Mouse (Mus musculus): ENCODE measurements at regions not wholly inside any gene's neighbourhood (a gene's known extent, or its start where the extent isn't known, plus 50 kb on each side); places are given as distances from the start of the nearest gene placed in this dataset.

DNA sequence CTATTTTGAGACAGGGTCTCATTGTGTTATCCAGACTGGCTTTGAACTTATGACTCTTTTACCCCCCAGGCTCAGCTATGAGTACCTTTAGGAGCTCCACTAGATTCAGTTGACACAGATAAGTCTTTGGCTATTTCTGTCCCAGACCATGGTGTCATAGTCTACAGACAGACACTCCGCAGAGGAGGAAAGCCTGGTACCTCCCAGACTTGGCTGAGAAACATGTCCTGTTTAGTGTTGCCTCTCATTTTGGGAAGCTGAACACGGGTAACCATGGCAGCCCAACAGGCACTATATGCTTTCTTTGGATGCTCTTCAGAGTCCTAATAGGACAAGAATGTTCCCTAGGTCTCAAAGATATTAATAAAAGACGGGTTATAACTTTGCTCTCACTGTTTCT, 429.0 kb downstream of the Matn1 start:
- WGBS, result 42% methylated on average over 3 of the region's 3 CpGs
- no peak overlapping the region for H3K27ac ChIP-seq (replicated peaks)
- no peak for ATAC-seq (ENCODE audit: extremely low read depth, insufficient number of reproducible peaks, low FRiP score, low TSS enrichment)

DNA sequence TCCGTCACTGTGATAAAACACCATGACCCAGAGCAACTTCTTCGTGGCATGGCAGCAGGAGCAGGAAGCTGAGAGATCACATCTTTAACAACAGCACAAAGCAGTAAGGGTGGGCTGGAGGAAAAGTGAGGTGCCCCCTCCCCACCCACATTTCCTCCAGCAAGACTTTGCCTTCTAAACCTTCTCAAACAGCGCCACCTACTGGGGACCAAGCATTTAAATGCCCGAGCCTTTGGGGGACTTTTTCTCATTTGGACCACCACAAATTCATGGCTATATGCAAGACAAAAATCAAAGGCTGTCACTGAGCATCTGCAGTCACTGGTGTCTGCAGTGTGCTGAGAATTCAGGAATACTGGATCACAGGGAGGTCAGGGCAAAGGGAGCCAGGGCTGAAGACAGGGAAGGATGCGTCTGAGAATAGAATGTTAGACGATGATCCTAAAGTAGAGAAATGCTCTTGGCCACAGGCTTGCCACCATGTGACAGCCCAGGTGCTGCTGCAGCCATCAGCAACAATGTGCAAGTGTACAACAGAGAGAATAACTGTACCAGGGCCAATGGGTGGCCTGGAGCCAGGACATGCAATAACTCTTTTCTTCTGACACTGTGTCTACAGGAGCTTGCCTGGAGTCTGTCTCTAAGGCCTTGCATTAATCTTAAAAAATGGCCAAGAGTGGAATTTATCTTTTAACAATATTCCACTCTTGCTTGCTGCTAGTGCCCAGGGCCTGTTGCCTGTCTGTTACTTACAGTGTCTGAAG, 430.5 kb downstream of the Matn1 start:
- no peak for ATAC-seq (ENCODE audit: extremely low read depth, insufficient number of reproducible peaks, low FRiP score, low TSS enrichment)
- peaks cover 4% of the 10 kb centered on the region; the same call in 1 of the 2 replicates for H3K27me3 ChIP-seq (replicated peaks)
- no peaks in the 10 kb centered on the region for H3K9me3 ChIP-seq
- H3K36me3 ChIP-seq, result no peaks in the 10 kb centered on the region
- 80% methylated on average over 6 of the region's 6 CpGs for WGBS
- no peak overlapping the region for H3K9ac ChIP-seq
- H3K27ac ChIP-seq (replicated peaks), result no peak overlapping the region
- peaks cover 49% of the 10 kb centered on the region for H3K4me1 ChIP-seq
- no peak overlapping the region for H3K4me2 ChIP-seq
- H3K4me3 ChIP-seq, result no peak overlapping the region

More for the DNA sequence above, 429.0 kb downstream of the Matn1 start:
- Histone ChIP-seq H3K4me3 (no peak overlapping the region), H3K4me1 (peaks cover 38% of the 10 kb centered on the region), H3K36me3 (no peaks in the 10 kb centered on the region), H3K9ac (no peak overlapping the region), H3K9me3 (no peaks in the 10 kb centered on the region), H3K4me2 (no peak overlapping the region), H3K27me3 (replicated peaks) (peaks cover 4% of the 10 kb centered on the region; the same call in 1 of the 2 replicates)

DNA sequence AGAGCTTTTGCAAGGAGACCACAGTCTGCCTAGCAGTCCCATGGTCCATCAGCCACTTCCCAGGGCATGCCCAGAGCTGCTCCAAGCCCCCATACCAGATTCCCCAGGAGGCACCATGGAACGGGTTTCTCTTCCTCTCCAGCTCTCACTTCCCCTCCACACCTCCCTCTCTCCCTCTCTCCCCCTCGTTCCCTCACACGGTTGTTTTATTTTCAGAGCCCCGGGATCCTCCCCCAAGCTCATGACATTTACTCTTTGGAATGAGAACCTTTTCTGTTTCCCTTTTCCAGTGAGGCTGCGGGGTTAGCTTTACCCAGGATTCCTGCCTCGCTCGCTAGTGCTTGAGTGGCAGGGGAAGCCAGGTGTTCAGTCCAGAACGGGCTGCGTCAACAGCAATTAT, 436.9 kb downstream of the Matn1 start:
- Histone ChIP-seq H3K27me3 (replicated peaks) (no peaks in the 10 kb centered on the region), H3K9me3 (no peaks in the 10 kb centered on the region), H3K27ac (replicated peaks) (peak overlapping the region; percentile 80), H3K4me2 (peak overlapping the region; percentile 36), H3K4me3 (no peak overlapping the region), H3K4me1 (peaks cover 57% of the 10 kb centered on the region), H3K9ac (peak overlapping the region; percentile 19; the same call in 1 of the 2 replicates), H3K36me3 (no peaks in the 10 kb centered on the region)
- 29% methylated on average over 9 of the region's 9 CpGs for WGBS
- ATAC-seq (ENCODE audit: extremely low read depth, insufficient number of reproducible peaks, low FRiP score, low TSS enrichment), result no peak; the same call in 1 of the 2 replicates

DNA sequence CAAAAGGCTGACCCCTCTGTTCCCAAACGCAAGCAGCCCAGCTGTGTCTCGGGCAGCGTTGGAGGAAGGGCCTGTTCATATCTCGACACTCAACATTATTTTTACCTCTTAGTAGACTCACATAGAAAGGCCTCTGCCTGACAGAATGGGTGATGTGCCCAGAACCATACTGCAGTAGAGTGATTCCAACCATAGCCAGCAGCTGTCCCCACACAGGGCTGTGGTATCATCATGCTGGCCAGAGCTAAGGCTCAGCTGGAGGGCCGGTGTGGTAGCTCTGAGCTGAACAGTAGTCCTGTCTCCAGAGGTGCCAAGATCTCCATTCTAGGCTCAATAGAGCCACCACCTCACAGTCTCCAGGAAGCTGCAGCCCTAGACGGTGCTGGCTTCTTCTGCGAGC, 437.3 kb downstream of the Matn1 start:
- H3K4me2 ChIP-seq, result peak overlapping the region; percentile 36
- H3K27ac ChIP-seq (replicated peaks), result peak overlapping the region; percentile 80

DNA sequence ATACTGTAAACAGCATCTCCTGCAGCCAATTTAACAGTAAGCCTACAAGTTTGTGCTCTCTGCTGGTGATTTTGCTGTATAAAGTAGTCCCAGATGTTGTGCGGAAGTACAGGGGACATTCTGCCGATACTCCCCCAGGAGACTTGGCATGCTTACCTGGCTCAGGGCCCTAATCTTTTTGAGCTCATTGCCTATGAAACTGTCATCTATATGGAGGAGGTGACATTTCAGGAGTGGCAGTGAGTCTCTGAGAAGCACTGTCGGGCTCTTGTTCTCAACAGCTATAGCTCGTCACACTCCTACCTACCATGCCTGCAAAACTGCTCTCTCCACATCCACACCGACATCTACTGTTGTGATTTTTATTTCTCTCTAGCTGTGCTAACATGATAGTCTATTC, 439.7 kb downstream of the Matn1 start:
- H3K4me3 ChIP-seq, result no peak overlapping the region
- ATAC-seq (ENCODE audit: extremely low read depth, insufficient number of reproducible peaks, low FRiP score, low TSS enrichment), result no peak
- H3K4me2 ChIP-seq, result no peak overlapping the region
- no peaks in the 10 kb centered on the region for H3K9me3 ChIP-seq
- H3K27ac ChIP-seq (replicated peaks), result no peak overlapping the region
- peaks cover 42% of the 10 kb centered on the region for H3K4me1 ChIP-seq
- WGBS, result 64% methylated on average over 5 of the region's 5 CpGs
- no peaks in the 10 kb centered on the region for H3K36me3 ChIP-seq
- H3K27me3 ChIP-seq (replicated peaks), result no peaks in the 10 kb centered on the region
- H3K9ac ChIP-seq, result no peak overlapping the region

More for the DNA sequence above, 437.3 kb downstream of the Matn1 start:
- ATAC-seq (ENCODE audit: extremely low read depth, insufficient number of reproducible peaks, low FRiP score, low TSS enrichment), result no peak
- Histone ChIP-seq H3K4me1 (peaks cover 57% of the 10 kb centered on the region), H3K9ac (0 out of 2 replicates have a peak overlapping the region, but pooled peaks have one; percentile 19), H3K9me3 (no peaks in the 10 kb centered on the region), H3K4me3 (no peak overlapping the region), H3K27me3 (replicated peaks) (no peaks in the 10 kb centered on the region), H3K36me3 (no peaks in the 10 kb centered on the region)
- 55% methylated on average over 7 of the region's 7 CpGs for WGBS

DNA sequence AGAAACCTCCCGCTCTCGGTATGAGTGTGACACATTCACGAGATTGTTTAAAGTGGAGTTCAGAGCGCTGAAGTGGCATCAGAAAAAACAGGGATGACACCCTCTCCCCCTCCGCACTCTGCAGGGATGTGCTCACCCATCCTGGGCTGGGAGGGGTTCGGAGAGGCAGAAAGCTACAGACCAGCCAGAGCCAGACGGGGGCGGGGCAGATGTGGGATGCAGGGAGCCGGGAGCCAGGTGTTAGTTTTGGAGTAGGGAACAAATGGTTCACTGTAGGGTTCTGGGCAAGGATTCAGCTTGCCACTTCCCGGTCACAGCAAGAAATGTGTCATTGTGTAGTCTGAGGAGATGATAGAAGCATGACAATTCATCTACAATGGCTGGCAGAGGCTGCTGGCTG, 442.8 kb downstream of the Matn1 start:
- no peaks in the 10 kb centered on the region for H3K9me3 ChIP-seq
- WGBS, result 58% methylated on average over 10 of the region's 10 CpGs
- no peaks in the 10 kb centered on the region for H3K27me3 ChIP-seq (replicated peaks)
- no peak overlapping the region for H3K27ac ChIP-seq (replicated peaks)
- peaks cover 13% of the 10 kb centered on the region for H3K4me1 ChIP-seq
- H3K4me2 ChIP-seq, result no peak overlapping the region
- no peak overlapping the region for H3K4me3 ChIP-seq
- no peak for ATAC-seq (ENCODE audit: extremely low read depth, insufficient number of reproducible peaks, low FRiP score, low TSS enrichment)
- H3K36me3 ChIP-seq, result no peaks in the 10 kb centered on the region
- no peak overlapping the region for H3K9ac ChIP-seq

DNA sequence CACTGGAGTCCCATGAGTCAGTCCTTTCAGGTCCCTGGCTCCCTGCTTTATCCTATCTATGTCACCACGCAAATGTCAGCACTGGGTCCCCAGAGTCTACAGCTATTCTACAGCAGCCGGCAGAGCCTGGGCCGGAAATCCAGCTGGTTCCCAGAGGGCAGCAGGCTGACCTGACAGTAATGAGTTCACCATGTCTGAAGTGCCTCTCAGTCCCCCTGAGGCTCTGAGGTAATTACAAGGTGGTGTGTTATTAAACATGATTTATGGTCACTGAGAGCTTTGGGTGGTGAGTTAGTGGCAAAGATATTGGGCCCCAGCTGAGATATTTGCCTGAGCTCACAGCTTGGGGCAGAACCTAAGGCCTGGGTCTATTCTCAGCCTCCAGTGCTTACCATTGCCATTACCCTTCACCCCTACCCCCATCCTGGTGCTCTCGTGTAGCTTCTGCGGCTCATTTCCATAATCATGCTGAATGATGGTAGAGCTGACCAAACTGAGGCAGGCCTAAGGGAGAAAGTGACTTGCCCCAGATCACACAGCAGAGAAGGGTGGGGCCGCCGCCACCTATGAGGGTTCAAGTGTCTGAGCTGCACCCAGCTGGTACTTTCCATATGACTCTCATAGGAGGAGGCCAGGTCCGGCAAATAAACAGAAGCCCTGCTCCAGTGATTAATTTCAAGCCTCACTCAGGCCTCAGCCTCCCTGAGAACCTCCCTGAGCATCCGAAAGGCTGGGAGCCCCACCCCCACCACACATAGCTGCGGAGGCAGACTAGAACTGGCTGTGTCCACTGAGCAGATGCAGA, 446.8 kb downstream of the Ptpru start:
- H3K36me3 ChIP-seq, result no peaks in the 10 kb centered on the region
- no peaks in the 10 kb centered on the region; the same call in 1 of the 2 replicates for H3K27me3 ChIP-seq (replicated peaks)
- H3K27ac ChIP-seq (replicated peaks), result no peak overlapping the region
- 62% methylated on average over 10 of the region's 10 CpGs for WGBS
- ATAC-seq (ENCODE audit: extremely low read depth, insufficient number of reproducible peaks, low FRiP score, low TSS enrichment), result no peak
- H3K4me1 ChIP-seq, result peaks cover 7% of the 10 kb centered on the region
- no peak overlapping the region for H3K4me3 ChIP-seq
- no peaks in the 10 kb centered on the region for H3K9me3 ChIP-seq
- H3K4me2 ChIP-seq, result no peak overlapping the region
- no peak overlapping the region for H3K9ac ChIP-seq

DNA sequence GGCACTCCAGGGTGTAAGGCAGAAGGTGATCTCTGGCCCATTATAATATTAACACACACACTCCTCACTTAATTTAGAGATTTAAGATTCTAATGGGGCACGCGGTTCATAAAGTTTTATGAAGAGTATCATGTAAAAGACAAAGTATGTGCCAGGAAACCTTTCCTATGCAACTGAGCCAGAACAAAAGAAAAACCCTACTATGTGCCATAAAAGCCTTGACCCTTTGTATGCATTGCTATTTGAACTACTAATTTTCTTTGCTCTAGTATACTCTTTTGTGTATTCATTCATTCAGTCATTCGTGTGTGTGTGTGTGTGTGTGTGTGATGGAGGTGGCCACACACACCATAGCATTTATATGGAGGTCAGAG, 446.2 kb downstream of the Ptpru start:
- H3K4me1 ChIP-seq, result peaks cover 7% of the 10 kb centered on the region
- no peak for ATAC-seq (ENCODE audit: extremely low read depth, insufficient number of reproducible peaks, low FRiP score, low TSS enrichment)
- WGBS, result 88% methylated on average over 3 of the region's 3 CpGs
- no peaks in the 10 kb centered on the region for H3K9me3 ChIP-seq
- no peak overlapping the region for H3K27ac ChIP-seq (replicated peaks)
- H3K27me3 ChIP-seq (replicated peaks), result no peaks in the 10 kb centered on the region; the same call in 1 of the 2 replicates
- H3K4me3 ChIP-seq, result no peak overlapping the region
- no peak overlapping the region for H3K4me2 ChIP-seq
- H3K9ac ChIP-seq, result no peak overlapping the region
- H3K36me3 ChIP-seq, result no peaks in the 10 kb centered on the region

DNA sequence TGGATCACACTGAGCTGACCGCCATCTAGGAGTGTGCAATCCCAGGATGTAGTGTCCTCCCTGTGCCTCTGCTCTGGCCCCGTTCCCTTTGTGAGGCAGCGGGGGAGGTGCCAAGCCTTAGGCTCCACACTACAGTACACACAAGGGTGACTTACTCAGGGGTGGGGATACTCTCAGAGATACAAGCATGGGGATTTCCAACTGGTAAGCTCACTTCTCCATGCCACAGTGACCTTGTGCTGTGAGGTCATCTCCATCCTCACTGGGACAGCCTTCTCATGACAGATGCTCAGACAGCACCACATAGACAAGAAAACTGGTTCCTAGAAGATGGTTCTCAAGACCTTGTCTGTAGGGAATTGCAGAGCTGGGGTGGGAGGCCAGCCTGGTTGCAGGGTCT, 445.6 kb downstream of the Ptpru start:
- WGBS, result 63% methylated on average over 3 of the region's 3 CpGs
- no peak overlapping the region for H3K27ac ChIP-seq (replicated peaks)
- H3K4me2 ChIP-seq, result no peak overlapping the region
- H3K36me3 ChIP-seq, result no peaks in the 10 kb centered on the region
- H3K4me3 ChIP-seq, result no peak overlapping the region
- H3K9ac ChIP-seq, result no peak overlapping the region
- H3K9me3 ChIP-seq, result no peaks in the 10 kb centered on the region
- H3K27me3 ChIP-seq (replicated peaks), result no peaks in the 10 kb centered on the region; the same call in 1 of the 2 replicates
- ATAC-seq (ENCODE audit: extremely low read depth, insufficient number of reproducible peaks, low FRiP score, low TSS enrichment), result no peak
- H3K4me1 ChIP-seq, result peaks cover 7% of the 10 kb centered on the region

DNA sequence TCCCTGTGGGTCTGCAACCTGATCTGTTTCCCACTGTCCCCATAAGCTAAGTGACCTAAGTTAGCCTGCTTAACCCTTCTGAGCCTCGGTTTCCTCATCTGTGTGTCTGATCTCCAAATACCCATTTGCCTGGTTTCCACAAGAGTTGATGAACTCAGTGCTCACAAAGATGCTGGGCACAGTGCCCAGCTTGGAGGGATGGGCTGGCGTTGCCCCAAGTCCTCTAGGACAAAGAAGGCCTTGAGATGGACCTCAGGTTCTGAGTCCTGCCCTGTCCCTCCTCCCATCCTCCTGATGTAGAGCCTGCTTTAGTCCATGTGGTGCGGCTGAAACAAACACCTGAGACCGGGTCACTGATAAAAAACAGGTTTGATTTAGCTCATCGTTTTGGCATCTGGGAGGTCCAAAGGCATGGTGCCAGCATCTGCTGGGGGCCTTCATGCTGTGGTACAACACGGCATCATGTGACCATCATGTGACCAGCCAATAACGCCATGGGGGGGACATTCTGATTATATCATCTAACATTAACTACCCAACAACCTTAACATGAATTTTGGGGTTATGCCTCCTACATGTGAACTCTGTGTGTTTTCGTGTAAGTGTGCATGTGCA, 441.8 kb downstream of the Ptpru start:
- 74% methylated on average over 8 of the region's 8 CpGs for WGBS
- no peak for ATAC-seq (ENCODE audit: extremely low read depth, insufficient number of reproducible peaks, low FRiP score, low TSS enrichment)
- Histone ChIP-seq H3K4me1 (peaks cover 7% of the 10 kb centered on the region), H3K36me3 (no peaks in the 10 kb centered on the region), H3K4me2 (no peak overlapping the region), H3K4me3 (no peak overlapping the region), H3K27ac (replicated peaks) (no peak overlapping the region), H3K27me3 (replicated peaks) (peaks cover 7% of the 10 kb centered on the region; the same call in 1 of the 2 replicates), H3K9ac (no peak overlapping the region), H3K9me3 (no peaks in the 10 kb centered on the region)

DNA sequence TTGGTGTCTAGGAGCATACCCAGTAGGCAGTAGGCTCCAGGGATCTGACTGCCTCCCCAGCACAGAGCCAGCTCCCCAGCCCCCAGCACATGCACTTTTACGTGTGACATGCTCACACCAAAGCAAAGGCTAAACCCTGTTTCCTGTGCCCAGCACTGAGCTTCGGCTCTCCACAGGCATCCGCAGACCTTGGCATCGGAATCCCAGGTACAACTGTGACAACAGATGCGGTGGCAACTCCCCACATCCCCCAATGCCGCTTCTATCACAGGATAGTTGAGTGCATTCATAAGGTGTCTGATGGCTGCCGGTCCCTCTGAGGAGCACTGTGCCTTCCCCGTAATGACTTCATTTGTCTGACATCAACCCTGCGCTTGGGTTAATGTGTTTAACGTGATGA, 440.9 kb downstream of the Ptpru start:
- Histone ChIP-seq H3K9ac (no peak overlapping the region), H3K4me2 (no peak overlapping the region), H3K4me1 (peaks cover 7% of the 10 kb centered on the region), H3K4me3 (no peak overlapping the region), H3K27me3 (replicated peaks) (peaks cover 7% of the 10 kb centered on the region; the same call in 1 of the 2 replicates), H3K9me3 (no peaks in the 10 kb centered on the region), H3K27ac (replicated peaks) (no peak overlapping the region), H3K36me3 (no peaks in the 10 kb centered on the region)
- 83% methylated on average over 10 of the region's 10 CpGs for WGBS
- ATAC-seq (ENCODE audit: extremely low read depth, insufficient number of reproducible peaks, low FRiP score, low TSS enrichment), result no peak
